Mouse (Mus musculus): ENCODE measurements around the gene Rxra. TPM values are rescaled to one million over a fixed set of nuclear protein-coding genes. Genes with fewer than 3 reads are reported as not detected.

Gene Rxra
- polyA plus RNA-seq, 1 experiment from 2014 or later, result 9.4 TPM

DNA sequence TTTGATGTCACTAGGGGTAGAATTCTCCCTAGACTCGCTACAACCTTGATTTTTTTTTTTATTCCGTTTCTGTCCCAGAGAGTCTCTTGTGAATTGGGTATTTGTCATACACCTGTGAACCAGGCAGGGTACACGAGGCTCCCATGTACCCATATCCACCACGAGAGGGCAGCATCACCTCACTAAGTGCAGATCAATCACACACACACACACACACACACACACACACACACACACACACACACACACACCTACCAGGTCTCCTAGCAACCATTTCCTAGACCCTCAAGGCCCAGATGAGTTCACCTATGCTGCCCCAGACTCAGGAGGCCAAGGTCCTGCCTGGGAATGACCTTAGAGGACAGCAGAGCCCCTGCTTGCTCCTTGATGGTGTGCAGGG, 94.0 kb downstream of the Rxra start:
- 6% methylated on average over 4 of the region's 4 CpGs for WGBS
- H3K4me1 ChIP-seq (replicated peaks; ENCODE audit: insufficient read depth, low read length), result peaks cover 17% of the 10 kb centered on the region; the same call in 1 of the 2 replicates
- DNase-seq (ENCODE audit: low spot score), result peak; percentile 71
- no peaks in the 10 kb centered on the region for H3K9me3 ChIP-seq (replicated peaks; ENCODE audit: low read length)
- no peak overlapping the region for H3K9ac ChIP-seq (ENCODE audit: low read depth, low read length)
- H3K36me3 ChIP-seq (ENCODE audit: insufficient read depth, low read length), result no peaks in the 10 kb centered on the region
- ATAC-seq (replicated peaks; ENCODE audit: low FRiP score, low read depth), result no peak
- TF ChIP-seq CTCF (IDR thresholded peaks at IDR 0.05; ENCODE audit: low read depth), result peak; percentile 84
- no peak overlapping the region for H3K4me3 ChIP-seq (replicated peaks; ENCODE audit: low read depth, low read length)
- no peaks in the 10 kb centered on the region for H3K27me3 ChIP-seq (ENCODE audit: insufficient read depth, low read length)
- no peak overlapping the region for H3K4me2 ChIP-seq (ENCODE audit: low read length)
- no peak overlapping the region for H3K27ac ChIP-seq

DNA sequence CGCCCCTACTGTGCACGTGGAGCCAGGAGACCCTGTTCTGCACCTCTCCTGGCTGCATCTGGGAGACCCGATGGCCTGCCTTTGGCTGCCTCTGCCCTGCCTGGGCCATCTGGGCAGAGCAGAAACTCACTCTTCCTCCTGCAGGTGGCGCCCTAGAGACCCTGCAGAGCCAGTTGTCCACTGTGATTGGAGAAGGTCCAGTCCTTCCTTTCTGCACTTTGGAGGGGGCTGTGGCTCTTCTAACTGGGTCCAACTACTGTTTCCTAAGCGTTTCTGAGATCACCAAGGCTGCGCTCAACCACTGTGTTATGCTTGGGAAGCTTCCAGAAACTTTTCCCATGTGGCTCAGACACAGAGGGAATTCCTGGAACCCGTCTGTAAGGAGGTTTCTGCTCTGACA, 95.7 kb downstream of the Rxra start:
- H3K27me3 ChIP-seq (ENCODE audit: insufficient read depth, low read length), result no peaks in the 10 kb centered on the region
- H3K9ac ChIP-seq (ENCODE audit: low read depth, low read length), result no peak overlapping the region
- no peaks in the 10 kb centered on the region for H3K36me3 ChIP-seq (ENCODE audit: insufficient read depth, low read length)
- DNase-seq (ENCODE audit: low spot score), result peak; percentile 95
- peaks cover 17% of the 10 kb centered on the region; the same call in 1 of the 2 replicates for H3K4me1 ChIP-seq (replicated peaks; ENCODE audit: insufficient read depth, low read length)
- H3K4me2 ChIP-seq (ENCODE audit: low read length), result no peak overlapping the region
- ATAC-seq (replicated peaks; ENCODE audit: low FRiP score, low read depth), result no peak; the same call in 1 of the 2 replicates
- peak; percentile 95 for TF ChIP-seq CTCF (IDR thresholded peaks at IDR 0.05; ENCODE audit: low read depth)
- no peaks in the 10 kb centered on the region for H3K9me3 ChIP-seq (replicated peaks; ENCODE audit: low read length)
- H3K27ac ChIP-seq, result 0 out of 2 replicates have a peak overlapping the region, but pooled peaks have one; percentile 10
- no peak overlapping the region for H3K4me3 ChIP-seq (replicated peaks; ENCODE audit: low read depth, low read length)
- 19% methylated on average over 7 of the region's 7 CpGs for WGBS

DNA sequence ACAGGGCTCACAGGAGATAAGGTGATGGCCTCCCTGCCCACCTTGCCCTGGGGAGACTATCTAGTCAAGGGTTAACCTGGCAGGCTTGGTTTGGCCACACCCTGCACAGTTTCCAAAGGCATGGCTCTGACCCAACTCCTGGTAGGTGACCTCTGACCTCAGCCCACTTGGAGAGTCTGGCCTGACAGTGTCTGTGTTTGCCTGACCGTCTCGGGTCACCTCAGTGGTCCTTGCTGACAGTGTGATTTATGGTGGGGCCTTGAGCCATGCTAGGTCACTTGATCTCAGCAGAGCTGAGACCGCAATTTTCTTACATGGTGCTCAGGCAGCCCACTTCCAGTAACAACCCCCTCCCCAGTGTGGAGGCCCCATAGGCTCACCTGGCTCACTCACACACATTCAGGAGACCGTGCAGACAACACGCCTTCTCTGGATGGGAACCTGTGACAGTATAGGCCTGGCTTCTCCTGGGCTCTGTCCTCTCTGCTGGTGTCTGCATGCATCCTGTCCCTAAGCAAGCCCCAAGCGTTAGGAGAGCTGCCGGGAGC, 96.7 kb downstream of the Rxra start:
- no peak for TF ChIP-seq CTCF (IDR thresholded peaks at IDR 0.05; ENCODE audit: low read depth)
- H3K9ac ChIP-seq (ENCODE audit: low read depth, low read length), result no peak overlapping the region
- 0 out of 2 replicates have a peak overlapping the region, but pooled peaks have one; percentile 84 for H3K27ac ChIP-seq
- H3K9me3 ChIP-seq (replicated peaks; ENCODE audit: low read length), result no peaks in the 10 kb centered on the region
- ATAC-seq (replicated peaks; ENCODE audit: low FRiP score, low read depth) (no peak), DNase-seq (ENCODE audit: low spot score) (peak; percentile 48)
- no peaks in the 10 kb centered on the region for H3K27me3 ChIP-seq (ENCODE audit: insufficient read depth, low read length)
- H3K4me3 ChIP-seq (replicated peaks; ENCODE audit: low read depth, low read length), result no peak overlapping the region
- H3K4me1 ChIP-seq (replicated peaks; ENCODE audit: insufficient read depth, low read length), result peaks cover 17% of the 10 kb centered on the region; the same call in 1 of the 2 replicates
- 25% methylated on average over 7 of the region's 7 CpGs for WGBS
- H3K4me2 ChIP-seq (ENCODE audit: low read length), result no peak overlapping the region
- no peaks in the 10 kb centered on the region for H3K36me3 ChIP-seq (ENCODE audit: insufficient read depth, low read length)

DNA sequence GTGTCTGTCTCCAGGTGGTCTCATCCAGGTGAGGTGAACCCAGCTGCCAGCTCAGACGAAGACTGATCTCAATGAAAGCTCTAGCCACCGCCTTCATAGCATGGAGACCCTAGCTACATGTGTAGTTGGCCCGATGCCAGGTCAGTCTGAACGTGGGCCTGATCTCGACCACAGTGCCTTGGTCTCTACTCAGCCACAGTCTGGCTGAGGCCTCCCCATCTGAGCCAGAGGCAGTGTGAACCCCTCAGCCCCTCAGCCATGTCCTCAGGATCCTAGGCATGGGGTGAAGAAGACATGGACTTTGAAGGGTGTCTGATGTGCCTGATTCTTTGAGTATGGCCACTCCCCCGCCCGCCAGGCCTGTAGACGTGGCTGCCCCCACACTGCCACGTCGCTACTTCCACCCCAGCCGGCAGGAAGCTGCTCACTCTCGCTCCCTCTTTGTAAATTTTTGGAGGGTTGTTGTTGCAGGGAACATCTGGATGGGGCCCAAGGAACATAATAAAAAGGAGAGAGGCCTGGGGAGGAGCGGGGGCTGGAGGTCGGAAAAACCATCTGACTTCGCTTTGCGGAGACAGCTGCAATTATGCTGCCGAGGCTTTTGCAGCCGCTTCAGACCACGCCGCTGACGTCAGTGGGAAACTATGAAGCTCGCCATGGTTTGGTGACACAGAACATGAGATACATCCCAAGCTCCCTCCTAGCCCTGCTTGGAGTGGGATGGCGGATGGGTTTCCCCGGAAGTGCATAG, 97.9 kb downstream of the Rxra start:
- WGBS, result 27% methylated on average over 24 of the region's 24 CpGs
- TF ChIP-seq CTCF (IDR thresholded peaks at IDR 0.05; ENCODE audit: low read depth), result no peak
- Histone ChIP-seq H3K27me3 (ENCODE audit: insufficient read depth, low read length) (no peaks in the 10 kb centered on the region), H3K4me3 (replicated peaks; ENCODE audit: low read depth, low read length) (no peak overlapping the region), H3K4me2 (ENCODE audit: low read length) (0 out of 2 replicates have a peak overlapping the region, but pooled peaks have one; percentile 6), H3K36me3 (ENCODE audit: insufficient read depth, low read length) (no peaks in the 10 kb centered on the region), H3K9me3 (replicated peaks; ENCODE audit: low read length) (no peaks in the 10 kb centered on the region), H3K27ac (peak overlapping the region; percentile 84), H3K9ac (ENCODE audit: low read depth, low read length) (no peak overlapping the region), H3K4me1 (replicated peaks; ENCODE audit: insufficient read depth, low read length) (peaks cover 17% of the 10 kb centered on the region; the same call in 1 of the 2 replicates)
- peak; percentile 95 for DNase-seq (ENCODE audit: low spot score)
- ATAC-seq (replicated peaks; ENCODE audit: low FRiP score, low read depth), result peak; percentile 57

DNA sequence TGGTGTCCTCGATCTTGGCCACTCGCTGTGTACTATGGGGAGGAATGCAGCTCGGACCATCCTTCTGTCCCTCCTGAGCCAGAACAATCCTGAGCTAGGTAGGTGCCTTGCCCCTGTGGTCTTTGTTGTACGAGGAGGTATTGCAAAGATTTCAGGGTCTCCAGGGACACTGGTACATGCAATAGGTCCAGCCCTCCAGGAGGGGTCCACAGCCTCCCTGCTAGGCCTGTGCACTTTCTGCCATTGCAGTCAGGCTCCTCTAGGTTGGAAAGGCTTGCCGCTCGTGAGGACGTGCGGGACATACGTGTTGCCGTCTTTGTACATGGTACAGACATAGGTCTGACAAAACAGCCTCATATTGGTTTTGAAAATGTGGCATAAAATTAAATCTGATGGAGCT, 98.8 kb downstream of the Rxra start:
- no peak for DNase-seq (ENCODE audit: low spot score)
- 84% methylated on average over 10 of the region's 10 CpGs for WGBS
- ATAC-seq (replicated peaks; ENCODE audit: low FRiP score, low read depth), result no peak
- Histone ChIP-seq H3K9ac (ENCODE audit: low read depth, low read length) (no peak overlapping the region), H3K27me3 (ENCODE audit: insufficient read depth, low read length) (no peaks in the 10 kb centered on the region), H3K9me3 (replicated peaks; ENCODE audit: low read length) (no peaks in the 10 kb centered on the region), H3K4me2 (ENCODE audit: low read length) (no peak overlapping the region), H3K4me1 (replicated peaks; ENCODE audit: insufficient read depth, low read length) (peaks cover 17% of the 10 kb centered on the region; the same call in 1 of the 2 replicates), H3K36me3 (ENCODE audit: insufficient read depth, low read length) (no peaks in the 10 kb centered on the region), H3K4me3 (replicated peaks; ENCODE audit: low read depth, low read length) (no peak overlapping the region), H3K27ac (peak overlapping the region; percentile 84)
- no peak for TF ChIP-seq CTCF (IDR thresholded peaks at IDR 0.05; ENCODE audit: low read depth)

DNA sequence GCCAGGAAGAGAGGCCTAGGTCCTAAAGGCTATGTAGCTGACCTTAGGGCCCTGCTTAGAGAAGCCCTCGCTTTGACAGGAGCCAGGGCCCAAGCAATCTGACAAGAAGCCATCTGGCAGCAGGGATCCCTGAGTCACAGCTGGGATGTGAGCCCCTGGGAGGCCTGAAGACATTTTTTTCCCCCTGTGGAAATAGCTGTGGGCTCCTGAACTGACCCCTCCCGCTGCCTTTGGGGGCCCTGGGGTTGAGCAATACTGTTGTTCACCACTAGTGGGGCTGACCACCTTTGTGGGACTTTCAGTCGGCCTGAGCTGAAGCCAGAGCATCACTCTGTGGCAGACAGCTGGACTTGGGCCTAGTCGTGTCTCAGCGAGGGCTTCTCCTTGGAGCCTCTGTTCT, 99.4 kb downstream of the Rxra start:
- peak; percentile 34; the same call in 1 of the 2 replicates for TF ChIP-seq CTCF (IDR thresholded peaks at IDR 0.05; ENCODE audit: low read depth)
- H3K4me1 ChIP-seq (replicated peaks; ENCODE audit: insufficient read depth, low read length), result peaks cover 17% of the 10 kb centered on the region; the same call in 1 of the 2 replicates
- no peak for ATAC-seq (replicated peaks; ENCODE audit: low FRiP score, low read depth)
- H3K36me3 ChIP-seq (ENCODE audit: insufficient read depth, low read length), result no peaks in the 10 kb centered on the region
- 58% methylated on average over 5 of the region's 5 CpGs for WGBS
- H3K27me3 ChIP-seq (ENCODE audit: insufficient read depth, low read length), result no peaks in the 10 kb centered on the region
- peak overlapping the region; percentile 44 for H3K27ac ChIP-seq
- H3K4me3 ChIP-seq (replicated peaks; ENCODE audit: low read depth, low read length), result no peak overlapping the region
- H3K9me3 ChIP-seq (replicated peaks; ENCODE audit: low read length), result no peaks in the 10 kb centered on the region
- no peak overlapping the region for H3K9ac ChIP-seq (ENCODE audit: low read depth, low read length)
- H3K4me2 ChIP-seq (ENCODE audit: low read length), result no peak overlapping the region
- peak; percentile 41 for DNase-seq (ENCODE audit: low spot score)
